28 mouse cellular contexts compared by ENCODE assay signal in genomic region chr9:98393496-98393895, GRCm38 (mm10).
"Had no signal": no experiment of that assay in that cellular context is flagged by ENCODE, and none has a peak within 500 bp of the region (broad histone marks: within the 10 kb centered on the region; RNA-seq: fewer than 3 reads in every experiment).

No protein-coding gene starts in this region.

- H3K27ac ChIP-seq: embryonic facial prominence, embryonic 10.5 days; embryonic facial prominence, embryonic 12.5 days; embryonic facial prominence, embryonic 13.5 days; embryonic facial prominence, embryonic 15.5 days; forebrain, embryonic 10.5 days; forebrain, embryonic 12.5 days; forebrain, embryonic 13.5 days; forebrain, embryonic 15.5 days; gastrocnemius, adult 2 months; heart, adult 2 months had no signal

- H3K27me3 ChIP-seq: embryonic facial prominence, embryonic 12.5 days; embryonic facial prominence, embryonic 13.5 days; embryonic facial prominence, embryonic 15.5 days; forebrain, embryonic 12.5 days; forebrain, embryonic 13.5 days; forebrain, embryonic 15.5 days had no signal

- H3K4me2 ChIP-seq: embryonic facial prominence, embryonic 12.5 days; embryonic facial prominence, embryonic 13.5 days; embryonic facial prominence, embryonic 15.5 days; forebrain, embryonic 12.5 days; forebrain, embryonic 13.5 days; forebrain, embryonic 15.5 days had no signal

- DNase-seq: cerebellum, adult 2 months; cerebellum, adult 8-10 months; cerebellum, adult 9-10 months; cerebellum, adult 9-11 months; cerebellum, postnatal 10 days; cerebellum, postnatal 14 days; cerebellum, postnatal 25 days; cerebellum, postnatal 36 days; embryo, embryonic 11 days; forebrain, postnatal 0 days; gastrocnemius, adult 2 months; gastrocnemius, postnatal 10 days; gastrocnemius, postnatal 14 days; gastrocnemius, postnatal 25 days; gastrocnemius, postnatal 36 days; heart, adult 18-20 months; heart, adult 2 months had no signal

- H3K4me1 ChIP-seq: embryonic facial prominence, embryonic 15.5 days; forebrain, embryonic 12.5 days; forebrain, embryonic 13.5 days; forebrain, embryonic 15.5 days had no signal

- H3K9ac ChIP-seq: embryonic facial prominence, embryonic 12.5 days; embryonic facial prominence, embryonic 13.5 days; embryonic facial prominence, embryonic 15.5 days; forebrain, embryonic 12.5 days; forebrain, embryonic 13.5 days; forebrain, embryonic 15.5 days; forebrain, postnatal 0 days had no signal

- H3K36me3 ChIP-seq: embryonic facial prominence, embryonic 10.5 days; embryonic facial prominence, embryonic 12.5 days; embryonic facial prominence, embryonic 13.5 days; embryonic facial prominence, embryonic 15.5 days; forebrain, embryonic 10.5 days; forebrain, embryonic 12.5 days; forebrain, embryonic 15.5 days had no signal

- H3K9me3 ChIP-seq: embryonic facial prominence, embryonic 10.5 days; embryonic facial prominence, embryonic 12.5 days; embryonic facial prominence, embryonic 13.5 days; embryonic facial prominence, embryonic 15.5 days; forebrain, embryonic 10.5 days; forebrain, embryonic 12.5 days; forebrain, embryonic 13.5 days; forebrain, embryonic 15.5 days had no signal

- H3K4me3 ChIP-seq: embryonic facial prominence, embryonic 10.5 days; embryonic facial prominence, embryonic 12.5 days; embryonic facial prominence, embryonic 13.5 days; embryonic facial prominence, embryonic 15.5 days; erythroblast, embryonic 14.5 days; forebrain, embryonic 10.5 days; forebrain, embryonic 12.5 days; forebrain, embryonic 13.5 days; forebrain, embryonic 15.5 days; gastrocnemius, adult 2 months; heart, adult 2 months had no signal

- ATAC-seq: forebrain, embryonic 13.5 days; forebrain, embryonic 14.5 days; forebrain, embryonic 15.5 days; forebrain, embryonic 16.5 days; forebrain, postnatal 0 days had no signal
